Mouse (Mus musculus): Measurements from ENCODE around the gene Fbxl7. TPM values are rescaled to one million over a fixed set of nuclear protein-coding genes. Genes with fewer than 3 reads are reported as not detected.

The Fbxl7 gene
- polyA plus RNA-seq, 1 experiment, result 8.3 TPM

DNA sequence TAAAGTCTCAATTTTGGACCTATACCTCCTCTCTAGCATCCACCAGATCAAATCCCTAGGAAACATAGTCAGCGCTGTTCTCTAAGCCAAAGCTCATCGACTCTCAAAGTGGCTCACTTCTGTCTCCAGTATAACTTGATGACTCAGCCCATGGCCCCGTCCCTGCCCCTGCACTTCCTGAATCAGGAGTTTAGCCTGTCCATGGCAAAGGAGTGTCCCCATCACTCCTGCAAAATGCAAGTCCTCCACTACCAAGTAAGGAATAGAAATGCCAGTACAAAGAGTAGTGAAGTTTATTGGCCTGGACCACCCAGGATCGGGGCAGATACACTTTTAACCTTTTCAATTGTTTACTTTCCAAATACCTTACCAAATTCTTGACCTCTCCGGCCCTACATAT lies 91.3 kb downstream of the Fbxl7 start:
- Histone ChIP-seq H3K4me2 (ENCODE audit: low read depth) (no peak overlapping the region), H3ac (ENCODE audit: control insufficient read depth, insufficient read length) (no peak overlapping the region), H3K79me2 (ENCODE audit: control insufficient read depth, insufficient read depth) (no peaks in the 10 kb centered on the region), H3K27me3 (ENCODE audit: control insufficient read depth, insufficient read depth, insufficient read length) (no peaks in the 10 kb centered on the region), H3K36me3 (ENCODE audit: control insufficient read depth, insufficient read depth) (no peaks in the 10 kb centered on the region), H3K4me3 (no peak overlapping the region)
- TF ChIP-seq MYOD1 (IDR thresholded peaks at IDR 0.05; ENCODE audit: control insufficient read depth in 1 of 3, insufficient read length in 2 of 3, low read depth in 2 of 3) (no peak), CEBPB (IDR thresholded peaks at IDR 0.05; ENCODE audit: insufficient read depth, poor library complexity, severe bottlenecking) (no peak), REST (IDR thresholded peaks at IDR 0.05; ENCODE audit: insufficient read depth, insufficient read length) (no peak), TCF12 (IDR thresholded peaks at IDR 0.05; ENCODE audit: insufficient read depth, poor library complexity, severe bottlenecking) (no peak), POLR2A (IDR thresholded peaks at IDR 0.05; ENCODE audit: insufficient read length, low read depth) (no peak), E2F4 (IDR thresholded peaks at IDR 0.05; ENCODE audit: insufficient read depth) (no peak), SRF (IDR thresholded peaks at IDR 0.05; ENCODE audit: control insufficient read depth, insufficient read length, low read depth) (no peak), MYOG (IDR thresholded peaks at IDR 0.05; ENCODE audit: control insufficient read depth in 1 of 3, insufficient read depth in 1 of 3, insufficient read length in 2 of 3, low read depth in 2 of 3) (no peak), POLR2AphosphoS2 (IDR thresholded peaks at IDR 0.05; ENCODE audit: insufficient read length, low read depth) (no peak), TCF3 (IDR thresholded peaks at IDR 0.05; ENCODE audit: insufficient read length, low read depth) (no peak), USF1 (IDR thresholded peaks at IDR 0.05; ENCODE audit: low read depth) (no peak), MAX (IDR thresholded peaks at IDR 0.05; ENCODE audit: low read depth) (no peak)

DNA sequence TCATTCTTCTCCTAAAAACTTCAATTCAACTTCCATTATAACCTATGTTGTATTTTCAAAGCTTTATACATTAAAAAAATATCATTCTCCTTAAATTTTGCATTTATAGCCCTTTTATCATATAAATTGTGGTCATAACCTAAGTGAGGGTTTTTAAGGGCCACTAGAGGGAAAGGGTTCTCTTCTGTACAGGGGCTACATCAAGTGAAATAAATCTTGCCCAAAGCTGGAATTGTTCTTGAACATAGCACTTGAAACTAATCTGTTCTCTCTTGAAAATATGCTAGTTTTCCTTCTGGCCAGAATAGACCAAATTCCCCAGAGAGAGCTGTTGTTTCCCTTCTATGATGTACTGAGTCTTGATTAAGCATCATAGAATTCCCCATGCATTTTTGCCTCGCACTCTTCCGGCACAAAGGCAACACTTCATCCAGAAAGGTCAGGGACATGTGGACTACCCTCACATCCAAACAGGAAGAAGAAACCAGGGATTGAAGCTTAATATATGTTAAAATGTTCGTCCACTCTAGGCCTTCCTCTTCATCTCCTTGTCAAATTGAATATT lies 95.8 kb downstream of the Fbxl7 start:
- Histone ChIP-seq H3K79me2 (ENCODE audit: control insufficient read depth, insufficient read depth) (no peaks in the 10 kb centered on the region), H3K36me3 (ENCODE audit: control insufficient read depth, insufficient read depth) (no peaks in the 10 kb centered on the region), H3K4me3 (no peak overlapping the region), H3ac (ENCODE audit: control insufficient read depth, insufficient read length) (no peak overlapping the region), H3K4me2 (ENCODE audit: low read depth) (no peak overlapping the region), H3K27me3 (ENCODE audit: control insufficient read depth, insufficient read depth, insufficient read length) (no peaks in the 10 kb centered on the region)
- TF ChIP-seq POLR2AphosphoS2 (IDR thresholded peaks at IDR 0.05; ENCODE audit: insufficient read length, low read depth) (no peak), CEBPB (IDR thresholded peaks at IDR 0.05; ENCODE audit: insufficient read depth, poor library complexity, severe bottlenecking) (no peak), MYOD1 (IDR thresholded peaks at IDR 0.05; ENCODE audit: control insufficient read depth in 1 of 3, insufficient read length in 2 of 3, low read depth in 2 of 3) (no peak), REST (IDR thresholded peaks at IDR 0.05; ENCODE audit: insufficient read depth, insufficient read length) (no peak), TCF3 (IDR thresholded peaks at IDR 0.05; ENCODE audit: insufficient read length, low read depth) (no peak), USF1 (IDR thresholded peaks at IDR 0.05; ENCODE audit: low read depth) (no peak), TCF12 (IDR thresholded peaks at IDR 0.05; ENCODE audit: insufficient read depth, poor library complexity, severe bottlenecking) (no peak), MYOG (IDR thresholded peaks at IDR 0.05; ENCODE audit: control insufficient read depth in 1 of 3, insufficient read depth in 1 of 3, insufficient read length in 2 of 3, low read depth in 2 of 3) (no peak), MAX (IDR thresholded peaks at IDR 0.05; ENCODE audit: low read depth) (no peak), E2F4 (IDR thresholded peaks at IDR 0.05; ENCODE audit: insufficient read depth) (no peak), SRF (IDR thresholded peaks at IDR 0.05; ENCODE audit: control insufficient read depth, insufficient read length, low read depth) (no peak), POLR2A (IDR thresholded peaks at IDR 0.05; ENCODE audit: insufficient read length, low read depth) (no peak)

DNA sequence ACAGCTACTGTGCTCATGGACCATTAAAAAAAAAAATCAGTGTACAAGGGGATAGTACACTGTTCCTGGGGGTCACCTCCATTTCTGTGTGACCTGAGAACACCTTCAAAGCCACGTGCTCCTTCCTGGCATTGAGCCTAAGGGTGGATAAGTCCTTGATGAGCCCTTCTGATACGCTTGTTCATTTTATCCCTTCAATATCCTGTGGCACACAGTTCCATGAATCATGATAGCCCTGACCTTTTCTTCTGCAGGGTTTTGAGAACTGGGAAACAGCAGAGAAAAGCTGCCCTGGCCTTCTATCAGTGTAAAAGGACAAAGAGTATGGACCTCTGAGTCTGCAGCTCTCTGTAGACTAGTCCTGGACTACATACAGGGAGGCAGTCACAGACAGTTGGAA lies 99.4 kb downstream of the Fbxl7 start:
- H3K36me3 ChIP-seq (ENCODE audit: control insufficient read depth, insufficient read depth), result no peaks in the 10 kb centered on the region
- no peak for TF ChIP-seq REST (IDR thresholded peaks at IDR 0.05; ENCODE audit: insufficient read depth, insufficient read length)
- no peak for TF ChIP-seq TCF12 (IDR thresholded peaks at IDR 0.05; ENCODE audit: insufficient read depth, poor library complexity, severe bottlenecking)
- TF ChIP-seq E2F4 (IDR thresholded peaks at IDR 0.05; ENCODE audit: insufficient read depth), result no peak
- no peak for TF ChIP-seq POLR2A (IDR thresholded peaks at IDR 0.05; ENCODE audit: insufficient read length, low read depth)
- no peak for TF ChIP-seq MYOG (IDR thresholded peaks at IDR 0.05; ENCODE audit: control insufficient read depth in 1 of 3, insufficient read depth in 1 of 3, insufficient read length in 2 of 3, low read depth in 2 of 3)
- no peak for TF ChIP-seq SRF (IDR thresholded peaks at IDR 0.05; ENCODE audit: control insufficient read depth, insufficient read length, low read depth)
- no peak for TF ChIP-seq MAX (IDR thresholded peaks at IDR 0.05; ENCODE audit: low read depth)
- TF ChIP-seq TCF3 (IDR thresholded peaks at IDR 0.05; ENCODE audit: insufficient read length, low read depth), result no peak
- TF ChIP-seq POLR2AphosphoS2 (IDR thresholded peaks at IDR 0.05; ENCODE audit: insufficient read length, low read depth), result no peak
- TF ChIP-seq MYOD1 (IDR thresholded peaks at IDR 0.05; ENCODE audit: control insufficient read depth in 1 of 3, insufficient read length in 2 of 3, low read depth in 2 of 3), result no peak
- TF ChIP-seq CEBPB (IDR thresholded peaks at IDR 0.05; ENCODE audit: insufficient read depth, poor library complexity, severe bottlenecking), result no peak
- TF ChIP-seq USF1 (IDR thresholded peaks at IDR 0.05; ENCODE audit: low read depth), result no peak
- no peak overlapping the region for H3K4me2 ChIP-seq (ENCODE audit: low read depth)
- no peak overlapping the region for H3ac ChIP-seq (ENCODE audit: control insufficient read depth, insufficient read length)
- no peaks in the 10 kb centered on the region for H3K27me3 ChIP-seq (ENCODE audit: control insufficient read depth, insufficient read depth, insufficient read length)
- H3K79me2 ChIP-seq (ENCODE audit: control insufficient read depth, insufficient read depth), result no peaks in the 10 kb centered on the region
- no peak overlapping the region for H3K4me3 ChIP-seq

DNA sequence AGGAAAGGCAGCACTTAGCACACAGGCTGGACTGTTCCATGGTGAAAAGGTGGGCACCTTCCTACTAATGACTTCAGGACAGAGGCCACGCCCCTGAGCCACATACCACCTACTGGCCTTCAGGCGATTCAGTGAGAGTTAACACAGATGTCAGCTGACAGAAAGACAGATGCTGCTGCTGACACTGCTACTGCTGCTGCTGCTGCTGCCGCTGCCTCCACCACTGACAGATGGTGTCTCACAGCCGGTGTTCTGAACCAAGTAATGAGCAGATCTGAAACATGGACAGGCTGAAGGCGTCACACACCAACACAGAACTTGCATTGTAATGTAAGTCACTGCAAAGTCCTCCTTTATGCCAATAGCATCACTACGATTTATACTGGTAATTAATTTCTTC lies 99.9 kb downstream of the Fbxl7 start:
- Histone ChIP-seq H3K36me3 (ENCODE audit: control insufficient read depth, insufficient read depth) (no peaks in the 10 kb centered on the region), H3K4me3 (no peak overlapping the region), H3K79me2 (ENCODE audit: control insufficient read depth, insufficient read depth) (no peaks in the 10 kb centered on the region), H3ac (ENCODE audit: control insufficient read depth, insufficient read length) (no peak overlapping the region), H3K4me2 (ENCODE audit: low read depth) (no peak overlapping the region), H3K27me3 (ENCODE audit: control insufficient read depth, insufficient read depth, insufficient read length) (no peaks in the 10 kb centered on the region)
- peak in 1 of 3 experiments; percentile 5 for TF ChIP-seq MYOD1 (IDR thresholded peaks at IDR 0.05; ENCODE audit: control insufficient read depth in 1 of 3, insufficient read length in 2 of 3, low read depth in 2 of 3)
- TF ChIP-seq MYOG (IDR thresholded peaks at IDR 0.05; ENCODE audit: control insufficient read depth in 1 of 3, insufficient read depth in 1 of 3, insufficient read length in 2 of 3, low read depth in 2 of 3), result no peak

DNA sequence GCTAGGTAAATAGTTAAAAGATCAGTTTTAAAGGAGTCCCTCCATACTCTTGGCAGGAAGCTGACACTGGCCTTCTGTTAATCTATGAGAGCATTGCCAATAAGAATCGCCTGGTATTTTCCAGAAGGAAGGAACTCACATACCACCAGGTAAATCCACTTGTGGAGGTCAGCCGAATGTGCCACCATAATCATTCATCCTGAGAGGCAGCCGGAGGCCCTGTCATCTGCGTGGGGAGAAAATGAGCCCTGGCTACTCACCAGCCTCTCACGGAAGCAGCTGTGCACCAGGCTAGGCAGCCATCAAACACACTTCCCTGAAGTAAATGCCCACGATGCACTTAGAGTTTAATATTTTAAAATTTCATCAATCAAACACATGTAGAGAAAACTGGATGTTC lies 108.2 kb downstream of the Fbxl7 start:
- Histone ChIP-seq H3K27me3 (ENCODE audit: control insufficient read depth, insufficient read depth, insufficient read length) (no peaks in the 10 kb centered on the region), H3K4me3 (no peak overlapping the region), H3ac (ENCODE audit: control insufficient read depth, insufficient read length) (no peak overlapping the region), H3K4me2 (ENCODE audit: low read depth) (no peak overlapping the region), H3K36me3 (ENCODE audit: control insufficient read depth, insufficient read depth) (no peaks in the 10 kb centered on the region), H3K79me2 (ENCODE audit: control insufficient read depth, insufficient read depth) (no peaks in the 10 kb centered on the region)
- peak in 1 of 3 experiments; percentile 5 for TF ChIP-seq MYOG (IDR thresholded peaks at IDR 0.05; ENCODE audit: control insufficient read depth in 1 of 3, insufficient read depth in 1 of 3, insufficient read length in 2 of 3, low read depth in 2 of 3)
- TF ChIP-seq USF1 (IDR thresholded peaks at IDR 0.05; ENCODE audit: low read depth), result no peak

All from myocyte (in vitro differentiated cells).